Mouse (Mus musculus): ENCODE data around the gene Pgs1. TPM values are rescaled to one million over a fixed set of nuclear protein-coding genes. Genes with fewer than 3 reads are reported as not detected.

The Pgs1 gene
- total and polyA plus RNA-seq, 3 experiments, result 53.9 to 165 (median 54.5) TPM

DNA sequence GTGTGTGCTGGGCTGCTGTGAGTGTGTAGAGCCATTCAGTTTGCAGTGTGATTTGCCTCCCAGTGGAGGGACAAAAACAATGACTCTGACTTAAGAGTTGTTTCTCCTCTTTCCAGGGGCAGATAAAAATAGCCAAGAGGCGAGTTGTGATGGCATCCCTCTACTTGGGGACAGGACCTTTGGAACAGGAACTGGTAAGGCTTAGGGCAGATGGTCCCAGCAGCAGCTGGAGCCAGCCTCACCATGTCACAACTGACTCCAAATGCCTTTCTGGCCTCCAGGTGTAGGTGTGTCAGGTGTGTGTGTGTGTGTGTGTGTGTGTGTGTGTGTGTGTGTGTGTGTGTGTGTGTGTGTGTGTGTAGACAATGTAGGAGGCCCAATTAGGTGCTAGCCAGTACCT lies 14.0 kb downstream of the Pgs1 start:
- DNase-seq, result no peak

DNA sequence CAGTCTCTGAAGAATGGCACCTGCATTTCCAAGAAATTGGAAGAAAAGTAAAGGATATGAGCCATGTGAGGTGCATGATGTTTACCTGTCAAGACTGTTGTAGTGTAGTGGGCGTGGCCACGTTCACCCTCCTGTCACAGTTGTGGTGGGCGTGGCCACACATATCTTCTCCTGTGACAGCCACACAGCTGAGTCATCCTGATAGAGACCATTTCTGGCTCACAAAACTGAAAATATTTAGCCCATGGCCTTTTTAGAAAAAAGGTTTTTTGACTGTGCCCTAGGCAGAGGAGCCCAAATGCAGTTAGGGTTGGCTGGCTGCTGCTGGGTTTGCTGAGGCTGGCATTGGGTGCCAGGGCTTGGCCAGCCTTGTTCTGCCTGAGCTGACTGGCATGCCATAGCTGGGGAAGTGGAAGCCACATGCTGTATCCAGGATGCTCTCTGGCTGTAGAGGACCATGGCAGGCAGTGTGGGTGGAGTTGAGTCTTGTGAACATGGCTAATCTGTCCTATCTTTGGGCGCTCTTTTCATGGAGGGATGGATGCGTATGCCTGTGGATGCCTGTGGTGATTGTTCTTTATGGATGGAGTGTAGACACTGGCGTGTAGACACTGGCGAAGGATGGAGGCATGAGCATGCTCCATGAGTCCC lies 14.6 kb downstream of the Pgs1 start:
- peak; percentile 78 for DNase-seq

DNA sequence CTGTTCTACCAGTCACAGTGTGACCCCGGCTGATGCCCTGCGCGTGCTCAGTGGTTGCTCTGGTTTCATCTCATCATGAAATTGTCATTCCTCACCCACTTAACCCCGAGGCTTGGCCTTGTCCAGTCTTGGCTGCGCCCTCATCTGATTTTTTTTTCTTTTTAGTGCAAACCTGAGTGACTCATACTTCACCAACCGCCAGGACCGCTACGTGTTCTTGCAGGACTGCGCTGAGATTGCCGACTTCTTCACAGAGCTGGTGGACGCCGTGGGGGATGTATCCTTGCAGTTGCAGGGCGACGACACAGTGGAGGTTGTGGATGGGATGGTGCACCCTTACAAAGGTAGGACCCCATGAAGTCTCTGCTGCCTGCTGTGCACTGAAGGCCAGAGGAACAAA lies 17.1 kb downstream of the Pgs1 start:
- DNase-seq, result peak; percentile 82

DNA sequence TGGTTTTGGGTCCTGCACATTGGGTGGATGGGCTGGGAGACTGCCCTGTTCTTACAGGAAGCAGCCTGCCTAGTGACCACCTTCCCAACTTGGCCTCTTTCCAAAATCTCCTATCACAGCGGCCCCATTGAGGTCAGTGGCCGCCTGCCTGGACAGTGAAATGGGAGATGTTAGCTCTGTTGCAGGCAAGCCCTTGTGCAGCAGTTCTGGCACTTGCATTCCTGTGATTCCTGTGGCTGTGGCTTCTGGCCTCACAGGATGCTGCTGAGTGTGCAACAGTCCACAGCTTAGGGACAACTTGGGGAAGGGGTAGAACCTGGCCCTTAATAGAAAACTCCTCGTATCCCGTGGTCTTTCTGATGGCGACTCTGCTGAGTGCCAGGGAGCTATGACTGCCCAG lies 17.6 kb downstream of the Pgs1 start:
- no peak for DNase-seq

DNA sequence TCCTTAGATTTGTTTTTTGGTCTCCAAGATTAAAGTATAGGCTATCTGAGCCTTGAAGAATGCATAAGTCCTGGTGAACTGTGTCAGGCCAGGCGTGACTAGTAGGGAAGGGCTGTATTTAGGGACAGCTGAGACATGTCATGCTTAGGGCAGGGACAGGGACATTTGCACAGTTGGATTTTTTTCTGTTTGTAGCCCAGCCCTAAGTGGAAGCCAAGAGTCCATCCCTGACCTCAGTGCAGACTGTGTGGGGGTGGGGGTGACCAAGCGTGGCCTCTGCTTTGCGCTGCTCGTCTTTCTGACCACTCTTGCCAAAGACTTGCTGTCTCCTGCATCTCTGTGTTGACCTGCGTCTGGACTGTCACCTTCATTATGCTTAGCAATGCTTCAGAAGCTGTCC lies 18.1 kb downstream of the Pgs1 start:
- peak; percentile 62 for DNase-seq

DNA sequence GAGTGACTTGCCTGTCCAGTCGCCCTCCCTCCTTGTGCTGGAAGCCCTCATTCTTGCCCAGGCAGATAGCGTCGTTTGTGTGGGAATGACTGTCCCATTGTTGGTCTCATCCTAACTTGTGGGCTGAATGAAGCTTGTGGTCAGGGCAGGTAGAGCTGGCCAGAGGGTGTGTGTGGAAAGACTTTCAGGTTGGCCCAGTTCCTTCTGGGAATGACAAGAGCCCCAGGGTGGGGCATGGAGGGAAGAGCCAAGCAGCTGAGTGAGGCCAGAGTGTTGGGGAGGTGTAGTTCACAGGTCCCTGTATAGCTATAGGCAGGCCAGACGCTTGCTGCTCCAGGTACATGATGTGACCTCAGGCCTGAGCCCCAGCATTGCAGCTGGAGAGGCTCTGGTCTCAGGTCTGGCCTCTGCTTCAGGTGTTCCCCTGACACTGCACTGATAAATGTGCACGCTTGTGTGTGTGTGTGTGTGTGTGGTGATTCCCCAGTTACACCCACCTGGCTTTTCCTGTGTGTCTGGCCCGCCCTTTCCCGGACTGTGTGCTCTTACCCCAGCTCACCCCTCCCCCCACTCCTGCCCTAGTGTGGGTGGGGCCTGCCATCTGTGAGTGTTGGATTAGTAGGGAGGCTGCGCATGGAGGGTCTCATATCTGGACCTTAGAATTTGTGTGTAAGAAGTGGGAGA lies 21.5 kb downstream of the Pgs1 start:
- no peak for DNase-seq

DNA sequence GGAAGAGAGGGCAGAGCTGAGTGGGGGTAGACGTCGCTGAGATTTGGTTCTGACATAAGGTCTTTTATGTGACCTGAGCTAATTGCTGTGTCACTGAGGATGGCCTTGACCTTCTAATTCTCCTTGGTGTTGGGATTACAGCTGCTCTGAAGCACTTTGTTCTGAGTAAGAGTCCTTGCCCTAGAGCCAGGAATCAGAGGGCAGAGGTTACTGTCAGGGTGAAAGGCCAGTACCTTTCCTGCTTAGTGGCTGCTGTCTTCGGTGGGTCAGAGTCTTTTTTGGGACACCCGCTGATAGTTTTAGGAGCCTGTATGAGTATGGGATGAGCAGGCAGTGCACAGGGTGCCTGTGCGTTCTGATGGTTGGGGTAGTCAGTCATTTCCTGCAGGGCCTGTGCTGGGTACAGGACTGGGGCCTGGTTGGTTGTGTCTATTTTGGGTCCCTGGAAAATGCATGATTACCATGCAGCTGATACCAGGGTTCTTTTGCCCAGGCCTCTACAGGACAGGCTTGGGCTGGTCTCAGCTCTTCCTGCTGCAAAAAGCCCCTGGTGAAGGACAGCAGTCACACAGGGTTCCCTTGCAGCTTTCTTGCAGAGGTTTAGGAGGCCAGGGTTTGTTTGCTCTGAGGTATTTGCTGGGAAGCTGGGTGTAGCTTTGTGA lies 22.2 kb downstream of the Pgs1 start:
- DNase-seq, result peak; percentile 66

DNA sequence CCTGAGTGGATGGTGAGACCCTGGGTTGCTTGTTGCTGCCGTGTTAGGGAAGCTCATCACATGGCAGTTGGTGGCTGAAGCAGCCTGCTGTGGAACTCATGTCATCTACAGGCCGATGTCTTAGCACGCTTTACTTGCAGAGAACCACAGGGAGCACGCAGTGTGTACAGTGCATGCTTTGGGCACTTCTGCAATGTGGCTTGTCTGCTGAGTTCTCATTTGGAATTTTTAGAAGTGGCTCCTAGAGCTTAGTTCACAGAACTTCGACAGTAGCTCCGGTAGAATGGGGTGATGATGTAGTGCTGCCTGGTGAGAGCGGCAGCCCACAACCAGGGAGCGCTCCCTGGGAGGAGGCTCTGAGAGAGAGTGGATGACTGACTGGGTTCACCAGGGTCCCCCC lies 22.8 kb downstream of the Pgs1 start:
- DNase-seq, result no peak

DNA sequence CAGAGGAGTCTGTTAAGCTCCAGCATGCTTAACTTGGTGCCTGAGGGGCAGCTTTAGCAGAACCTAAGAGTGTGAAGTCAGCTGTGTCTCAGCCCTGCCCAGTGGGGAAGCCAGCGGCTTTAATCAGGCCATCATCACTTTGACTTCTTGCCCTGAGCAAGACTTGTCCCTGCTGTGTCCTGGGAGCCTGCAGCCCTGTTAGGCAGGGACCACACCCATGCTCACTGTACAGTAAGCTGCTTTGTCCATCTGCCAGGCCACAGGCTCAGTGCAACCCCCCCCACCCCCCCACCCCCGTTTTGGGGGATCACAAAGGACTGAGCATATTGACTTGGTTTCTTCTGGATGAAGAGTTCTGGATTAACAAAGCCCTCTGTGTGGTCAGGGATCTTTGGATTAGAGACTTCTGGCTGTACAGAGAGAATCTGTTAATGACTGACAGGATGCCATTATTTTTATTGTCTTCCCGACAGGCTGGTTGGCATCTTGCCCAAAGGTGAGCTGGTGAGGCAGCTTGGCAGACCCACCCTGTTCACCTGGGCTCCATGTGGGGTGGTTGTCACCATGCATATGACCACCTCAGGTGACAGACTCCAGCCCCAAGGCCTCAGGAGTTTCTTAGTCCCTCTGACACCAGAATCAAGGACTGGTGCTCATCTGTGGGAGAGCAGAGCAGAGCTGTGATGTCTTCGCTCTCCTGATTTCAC lies 23.9 kb downstream of the Pgs1 start:
- DNase-seq, result no peak

DNA sequence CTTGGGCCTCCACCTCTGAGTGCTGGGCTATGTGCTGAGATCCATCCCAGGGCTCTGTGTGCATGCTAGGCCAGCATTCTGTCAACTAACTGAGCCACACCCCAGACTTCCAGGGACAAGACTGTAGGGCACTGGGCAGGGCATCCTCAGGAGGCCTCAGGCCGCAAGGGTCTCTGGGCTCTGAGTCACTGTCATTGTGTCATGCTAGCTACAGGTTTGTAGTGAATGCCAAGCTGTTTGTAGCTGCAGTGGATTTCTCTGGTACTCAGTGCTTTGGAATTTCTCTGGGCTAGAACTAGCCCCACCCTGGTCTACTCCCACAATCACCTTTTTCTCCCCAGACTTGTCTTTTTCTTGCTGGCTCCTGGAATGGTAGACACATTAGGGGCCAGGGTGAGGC lies 26.5 kb downstream of the Pgs1 start:
- peak; percentile 61 for DNase-seq

DNA sequence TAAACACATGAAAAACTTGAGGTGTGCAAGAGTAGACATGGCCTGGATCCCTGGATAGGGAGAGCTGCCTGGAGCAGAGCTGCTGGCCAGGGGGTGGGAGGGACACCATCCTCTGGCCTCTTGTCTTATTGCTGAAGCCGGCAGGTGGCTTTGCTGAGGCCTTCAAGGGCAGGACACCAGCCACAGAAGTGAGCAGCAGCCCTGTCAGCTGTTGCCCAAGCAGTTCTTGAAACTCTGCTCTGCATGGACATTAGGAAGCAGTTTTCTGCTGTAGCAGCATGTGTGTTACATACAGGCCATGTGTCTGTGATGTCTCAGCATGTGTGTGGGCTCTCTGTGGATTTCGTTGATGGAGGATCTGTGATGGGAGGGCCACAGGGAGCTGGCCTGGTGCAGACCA lies 27.2 kb downstream of the Pgs1 start:
- DNase-seq, result no peak

DNA sequence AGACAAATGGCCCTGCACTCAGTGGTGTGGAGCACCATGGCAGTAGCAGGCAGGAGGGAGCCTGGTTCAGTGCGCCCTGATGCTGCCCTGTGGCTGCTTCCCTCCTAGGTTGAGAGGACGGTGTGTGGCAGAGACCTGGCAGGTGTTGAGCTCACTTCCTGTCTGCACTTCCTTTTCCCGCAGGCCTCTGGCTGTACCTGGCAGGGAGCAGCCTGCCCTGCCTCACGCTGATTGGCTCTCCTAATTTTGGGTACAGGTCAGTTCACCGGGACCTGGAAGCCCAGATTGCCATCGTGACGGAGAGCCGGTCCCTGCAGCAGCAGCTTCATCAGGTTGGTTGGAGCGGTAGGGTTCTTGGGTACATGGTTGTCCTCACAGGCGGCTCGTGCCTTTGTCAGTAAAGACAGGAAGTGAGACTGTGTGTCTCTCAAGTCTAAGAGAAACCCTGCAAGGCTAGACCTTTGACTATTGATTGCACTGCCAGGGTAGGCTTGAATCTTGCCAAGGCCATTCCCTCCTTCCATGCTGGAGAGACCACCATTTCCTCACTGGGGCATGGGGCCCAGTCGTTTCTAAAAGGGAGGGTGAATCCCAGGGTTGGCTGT lies 28.4 kb downstream of the Pgs1 start:
- DNase-seq, result no peak

DNA sequence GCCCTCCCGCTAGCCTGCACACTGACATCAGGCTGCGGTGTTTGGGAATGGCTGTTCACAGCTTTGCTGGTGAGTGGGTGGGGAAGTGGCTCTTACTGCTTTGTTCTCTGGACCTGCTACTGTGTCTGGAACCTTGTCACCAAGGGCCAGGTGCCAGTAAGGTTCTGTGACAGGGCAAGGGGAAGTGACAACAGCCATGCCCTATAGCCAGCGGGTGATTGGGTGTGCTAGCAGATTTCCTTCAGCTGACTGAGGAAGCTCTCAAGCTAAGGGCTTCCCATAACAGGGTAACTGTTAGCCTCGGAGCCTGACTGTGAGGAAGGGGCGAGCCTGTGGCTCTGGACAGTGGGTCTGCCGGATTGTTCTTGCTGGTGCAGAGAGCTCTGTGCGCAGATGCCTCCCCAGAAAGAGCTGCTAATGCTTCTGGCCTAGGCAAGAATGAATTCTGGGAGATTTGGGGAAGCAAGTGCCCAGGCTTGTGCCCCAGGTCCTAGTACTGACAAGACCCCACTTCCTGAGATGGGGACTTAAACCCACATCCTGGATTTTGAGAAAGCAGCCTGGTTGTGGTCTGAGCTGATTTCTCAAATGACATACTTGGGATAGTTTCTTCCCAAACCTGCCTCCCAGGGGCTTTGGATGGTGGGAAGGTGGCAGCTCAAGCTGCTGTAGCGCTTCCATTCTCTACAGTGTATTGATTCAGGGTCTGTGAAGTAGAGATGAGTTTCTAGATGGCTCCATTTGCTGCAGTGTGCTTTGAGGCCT lies 29.5 kb downstream of the Pgs1 start:
- no peak for DNase-seq

DNA sequence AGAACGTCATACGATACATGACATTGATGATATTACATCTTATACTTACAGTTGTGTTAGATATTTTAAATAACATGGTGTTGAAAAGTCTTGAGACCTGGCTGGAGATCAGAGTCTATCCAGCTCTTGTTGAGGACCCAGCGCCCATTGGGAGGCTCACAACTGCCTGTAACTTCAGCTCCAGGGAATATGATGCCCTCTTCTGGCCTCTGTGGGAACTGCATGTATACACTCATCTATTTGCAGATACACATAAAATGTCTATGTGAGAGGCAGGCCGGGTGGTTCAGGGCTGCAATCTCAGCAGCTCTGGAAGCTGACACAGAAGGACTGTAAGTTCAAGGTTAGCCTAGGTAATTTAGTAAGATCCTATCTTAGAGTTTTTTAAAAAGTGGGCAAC lies 32.2 kb downstream of the Pgs1 start:
- DNase-seq, result no peak

DNA sequence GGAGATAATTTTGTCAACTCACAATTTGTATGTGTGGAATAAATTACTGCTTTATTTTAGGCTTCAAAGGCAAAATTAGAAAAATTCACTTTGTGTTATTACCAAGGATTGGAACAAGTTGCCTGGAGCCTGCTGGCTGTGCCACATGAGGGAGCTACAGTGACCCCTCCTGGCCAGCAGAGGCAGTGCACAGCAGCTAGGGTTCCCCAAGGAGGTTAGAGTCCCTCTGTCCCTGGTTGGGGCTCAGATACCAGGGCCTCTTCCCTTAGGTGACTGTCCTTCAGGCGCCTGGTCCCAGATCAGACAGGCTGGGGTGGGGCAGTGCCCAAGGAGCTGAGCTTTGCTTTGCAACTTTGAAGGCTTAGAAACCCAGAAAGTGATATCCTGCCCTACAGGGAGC lies 35.7 kb downstream of the Pgs1 start:
- peak; percentile 78 for DNase-seq

DNA sequence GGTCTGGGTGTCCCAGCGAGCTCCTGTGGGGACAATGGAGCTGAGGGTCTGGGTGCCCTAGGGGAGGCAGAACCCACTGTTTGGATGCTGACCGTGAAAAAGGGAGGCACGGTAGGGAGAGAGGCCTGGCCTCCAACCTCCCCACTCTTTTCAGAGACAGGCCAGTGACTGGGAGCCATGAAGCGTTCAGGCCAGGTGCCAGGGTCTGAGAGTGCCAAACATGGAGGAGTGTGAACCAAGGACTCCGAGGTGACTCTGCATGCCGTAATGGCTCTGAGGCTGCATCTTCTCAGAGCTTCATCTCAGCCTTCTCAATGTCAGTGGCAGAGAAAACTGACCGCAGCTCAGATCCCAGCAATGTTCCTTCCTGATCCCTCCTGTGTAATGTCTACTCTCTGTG lies 37.4 kb downstream of the Pgs1 start:
- DNase-seq, result no peak

DNA sequence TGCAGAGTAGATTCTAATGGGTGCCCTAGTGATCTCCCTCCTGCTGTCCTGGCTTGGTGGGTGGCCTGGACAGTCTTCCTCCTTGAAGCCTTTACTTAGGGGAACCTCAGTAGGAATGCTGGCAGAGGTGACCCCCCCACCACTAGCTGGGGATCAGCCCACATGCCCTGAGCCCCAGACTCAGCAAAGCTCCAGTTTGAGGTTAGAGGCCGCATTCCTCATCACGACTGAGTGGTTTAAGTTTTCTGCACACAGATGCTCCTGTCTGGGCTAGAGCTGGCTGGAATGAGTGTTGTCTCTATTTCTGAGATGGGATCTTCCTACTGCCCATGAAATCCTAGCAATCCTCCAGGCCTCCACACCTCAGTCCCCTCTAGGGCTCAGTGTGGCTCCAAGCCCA lies 38.0 kb downstream of the Pgs1 start:
- DNase-seq, result no peak

DNA sequence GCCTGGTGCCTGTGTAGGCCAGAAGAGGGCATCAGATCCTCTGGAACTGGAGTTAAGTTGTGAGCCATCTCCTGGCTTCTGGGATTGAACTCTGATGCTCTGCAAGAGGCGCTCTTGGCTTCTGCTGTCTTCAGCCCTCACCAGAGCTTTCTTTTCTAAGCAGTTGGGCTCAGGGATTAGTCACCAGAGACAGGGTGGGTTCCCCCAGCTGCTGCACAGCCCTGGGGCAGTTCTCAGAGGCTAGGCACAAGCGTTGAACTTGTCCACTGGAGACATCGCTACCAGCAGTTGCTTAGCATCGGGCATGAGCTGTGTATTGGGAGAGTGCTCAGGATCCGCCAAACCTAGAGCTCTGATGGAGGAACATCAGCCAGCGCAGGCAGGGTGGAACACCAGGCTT lies 43.1 kb downstream of the Pgs1 start:
- DNase-seq, result no peak

DNA sequence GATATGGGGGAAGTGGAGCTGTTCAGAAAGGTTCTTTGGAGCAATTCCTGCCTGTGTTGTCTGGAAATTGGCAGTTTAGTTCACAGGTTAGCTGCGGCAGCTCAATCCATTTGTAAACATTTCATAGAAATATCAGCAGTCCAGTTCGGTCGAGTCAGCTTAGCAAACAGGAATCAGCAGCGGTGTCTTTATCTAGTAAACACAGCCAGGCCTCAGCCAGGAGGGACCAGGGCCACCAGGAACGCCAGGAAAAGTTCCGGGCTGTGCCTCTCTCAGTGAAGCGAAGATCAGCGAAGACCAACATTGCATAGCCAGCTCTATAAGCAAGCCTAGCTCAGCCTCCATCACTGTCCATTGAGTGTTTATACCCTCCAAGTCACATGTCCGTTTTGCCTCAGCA lies 45.0 kb downstream of the Pgs1 start:
- DNase-seq, result no peak

DNA sequence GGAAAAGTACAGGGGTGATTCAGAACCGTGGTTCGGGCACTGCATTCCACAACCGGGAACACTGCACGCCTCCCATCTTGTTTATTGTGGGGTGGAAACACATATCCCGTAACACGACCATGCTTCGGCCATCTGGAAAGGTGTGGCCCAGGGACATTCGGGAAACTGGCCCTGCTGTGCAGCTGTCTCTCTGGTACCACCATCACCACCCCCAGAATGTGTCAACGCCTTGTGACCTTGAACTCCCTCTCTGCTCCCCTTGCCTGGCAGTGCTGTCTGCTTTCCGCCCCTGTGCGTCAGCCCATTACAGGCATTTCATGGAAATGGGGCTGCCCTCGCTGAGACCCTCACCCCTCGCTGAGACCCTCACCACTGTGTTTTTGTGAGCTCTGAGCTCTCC lies 48.3 kb downstream of the Pgs1 start:
- DNase-seq, result no peak

DNA sequence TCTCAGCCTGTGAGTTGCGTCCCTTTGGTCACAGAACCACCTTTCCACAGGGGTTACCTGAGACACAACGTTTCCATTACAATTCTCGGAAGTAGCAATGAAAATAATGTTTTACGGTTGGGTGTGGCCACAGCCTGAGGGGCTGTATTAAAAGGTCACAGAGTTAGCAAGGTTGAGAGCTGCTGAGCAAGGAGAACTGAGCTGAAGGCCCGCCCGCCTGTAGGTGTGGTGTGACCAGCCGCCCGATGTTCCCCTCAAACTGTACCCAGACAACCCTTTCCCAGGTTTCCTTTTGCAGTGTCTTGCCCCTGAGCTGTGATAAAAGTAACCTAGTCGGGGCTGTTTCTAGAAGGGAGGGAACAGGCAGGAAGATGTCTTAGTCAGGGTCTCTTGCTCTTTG lies 49.0 kb downstream of the Pgs1 start:
- no peak for DNase-seq

DNA sequence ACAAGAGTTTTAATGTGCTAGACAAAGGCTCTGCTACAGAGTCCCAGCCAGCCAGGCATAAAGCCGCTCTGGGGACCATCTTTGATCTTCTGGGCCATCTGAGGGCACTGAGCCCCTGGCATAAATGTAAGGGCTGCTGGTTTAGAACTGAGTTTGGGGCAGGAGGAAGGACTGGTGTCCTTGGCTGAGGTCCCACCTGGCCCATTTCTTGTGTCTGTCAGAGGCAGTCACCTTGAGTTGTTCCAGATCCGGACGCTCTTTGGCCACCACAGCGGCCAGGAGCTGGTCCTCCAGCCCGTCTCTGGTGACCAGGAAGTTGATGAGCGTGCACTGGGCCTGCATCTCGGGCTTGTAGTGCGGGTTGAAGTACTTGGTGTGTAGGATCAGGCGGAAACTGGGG lies 56.7 kb downstream of the Pgs1 start:
- no peak for DNase-seq
